Mouse (Mus musculus) cerebellum, adult 2 months (tissue): Measurements from ENCODE around the gene Ifi211.
"Not testable (repeated sequence)": the region's sequence is repeated elsewhere in the genome, so short reads cannot be mapped to it uniquely, and the experiment has no call there.

Source experiments
- CTCF ChIP-seq: fragments of 200-500 bp; IDR thresholded peaks from 2 replicates; pipeline ENCODE4 v1.5.1; 2011; ENCODE audit warnings: low read depth, mild to moderate bottlenecking, control low read depth, low read length, moderate library complexity, borderline replicate concordance; ENCODE audit not compliant: insufficient read depth
- POLR2A ChIP-seq: fragments of 200-500 bp; IDR thresholded peaks from 2 replicates; pipeline ENCODE4 v1.6.1; 2011; ENCODE audit warnings: low read length, control low read depth, borderline replicate concordance; ENCODE audit not compliant: insufficient read depth

- TF ChIP-seq POLR2A, CTCF: not testable (repeated sequence)
These were observed 48.6 kb upstream of the Ifi211 start for GRCm38 (mm10) chr1:173961491-173961890.
